ENCODE assay signal across 8 mouse cellular contexts in the genomic region with DNA sequence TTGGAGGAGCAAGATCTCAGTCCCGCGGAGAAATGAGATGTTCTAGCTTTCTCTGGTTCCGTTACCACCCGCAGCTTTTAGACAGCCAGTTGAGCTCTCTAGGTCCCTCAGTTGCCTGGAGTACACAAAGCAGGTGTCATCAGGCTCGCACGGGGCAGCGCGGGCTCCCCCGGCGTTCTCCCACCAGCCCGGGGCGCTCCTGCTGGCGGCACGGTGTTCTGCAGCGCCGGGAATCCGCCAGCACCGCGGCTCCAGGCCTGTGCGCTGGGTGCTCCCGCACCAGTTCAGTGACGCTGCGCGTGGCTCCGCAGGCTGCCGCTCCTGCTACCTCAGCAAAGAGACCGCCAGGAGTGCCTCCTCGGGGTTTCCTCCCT. TPM values are rescaled to one million over a fixed set of nuclear protein-coding genes. Genes with fewer than 3 reads are reported as not detected.
A peak's percentile ranks its signal among the peaks of the same experiment; 100 is the strongest.
DNase-seq lines count a peak whose midpoint lies in the region; ATAC-seq and TF ChIP-seq lines count a peak whose summit lies in the region.

Gene Lrrc7, minus strand, starts transcription at position 235 of the 374 bp plus-strand sequence.

- peak within 1 kb of the TSS; percentile 47 for H3K9ac ChIP-seq in kidney, embryonic 14.5 days (ENCODE audit: low read depth, low read length)
- peak within 1 kb of the TSS; percentile 92 for H3K9ac ChIP-seq in forebrain, postnatal 0 days
- H3K9ac ChIP-seq in liver, embryonic 15.5 days, result no peak within 1 kb of the TSS

- no peaks in the 10 kb centered on the region for H3K9me3 ChIP-seq in kidney, embryonic 14.5 days (ENCODE audit: control insufficient read depth, low read length)
- H3K9me3 ChIP-seq in forebrain, postnatal 0 days (ENCODE audit: low read length), result no peaks in the 10 kb centered on the region
- H3K9me3 ChIP-seq in liver, embryonic 15.5 days (replicated peaks), result no peaks in the 10 kb centered on the region

- H3K4me2 ChIP-seq in kidney, embryonic 14.5 days (replicated peaks; ENCODE audit: low read depth, low read length), result peak within 1 kb of the TSS; percentile 100
- peak within 1 kb of the TSS; percentile 56 for H3K4me2 ChIP-seq in forebrain, postnatal 0 days (ENCODE audit: low read depth)
- peak within 1 kb of the TSS; percentile 49 for H3K4me2 ChIP-seq in liver, embryonic 15.5 days

- H3K27ac ChIP-seq in kidney, embryonic 14.5 days (ENCODE audit: low read depth, low read length), result no peak within 1 kb of the TSS
- H3K27ac ChIP-seq in forebrain, postnatal 0 days (ENCODE audit: low read depth, low read length), result peak within 1 kb of the TSS; percentile 99
- no peak within 1 kb of the TSS for H3K27ac ChIP-seq in liver, embryonic 15.5 days (replicated peaks)

- WGBS in kidney, embryonic 14.5 days, result under 1% methylated on average over 28 of the region's 28 CpGs
- WGBS in forebrain, postnatal 0 days, result under 1% methylated on average over 28 of the region's 28 CpGs
- 1% methylated on average over 28 of the region's 28 CpGs for WGBS in liver, embryonic 15.5 days (ENCODE audit: insufficient replicate concordance)

- peaks cover 36% of the 10 kb centered on the region for H3K27me3 ChIP-seq in kidney, embryonic 14.5 days (ENCODE audit: control insufficient read depth, insufficient read depth, low read length)
- H3K27me3 ChIP-seq in forebrain, postnatal 0 days (ENCODE audit: insufficient read depth, low read length), result no peaks in the 10 kb centered on the region
- peaks cover 38% of the 10 kb centered on the region for H3K27me3 ChIP-seq in liver, embryonic 15.5 days

- no peak for DNase-seq in kidney, adult 18-20 months
- DNase-seq in brain, embryonic 18.5 days (ENCODE audit: low read depth, low spot score), result peak; percentile 56
- DNase-seq in forebrain, postnatal 0 days, result peak; percentile 92
- DNase-seq in kidney, postnatal 4 days, result peak; percentile 64 to 72
- peak; percentile 83 for DNase-seq in right cerebral cortex, postnatal 4 days
- DNase-seq in thymus, adult 18-20 months, result no peak

- peak; percentile 93 for ATAC-seq in kidney, embryonic 14.5 days (ENCODE audit: low FRiP score, low TSS enrichment)
- peak; percentile 90 for ATAC-seq in forebrain, postnatal 0 days
- no peak for ATAC-seq in liver, embryonic 15.5 days (ENCODE audit: insufficient read depth)

- H3K4me3 ChIP-seq in kidney, embryonic 14.5 days (ENCODE audit: low read length), result peak within 1 kb of the TSS; percentile 58
- H3K4me3 ChIP-seq in forebrain, postnatal 0 days (ENCODE audit: low read depth, low read length), result peak within 1 kb of the TSS; percentile 80
- peak within 1 kb of the TSS; percentile 20 for H3K4me3 ChIP-seq in liver, embryonic 15.5 days (replicated peaks)

- peak; percentile 82 for TF ChIP-seq CTCF in forebrain, postnatal 0 days (IDR thresholded peaks at IDR 0.05; ENCODE audit: low read depth)

- no peaks in the 10 kb centered on the region for H3K36me3 ChIP-seq in kidney, embryonic 14.5 days (ENCODE audit: control insufficient read depth, insufficient read depth, low read length)
- H3K36me3 ChIP-seq in forebrain, postnatal 0 days (ENCODE audit: insufficient read depth), result no peaks in the 10 kb centered on the region
- H3K36me3 ChIP-seq in liver, embryonic 15.5 days (replicated peaks), result no peaks in the 10 kb centered on the region

- H3K4me1 ChIP-seq in kidney, embryonic 14.5 days (ENCODE audit: control insufficient read depth, insufficient read depth, low read length), result peaks cover 16% of the 10 kb centered on the region
- peaks cover 12% of the 10 kb centered on the region; the same call in 1 of the 2 replicates for H3K4me1 ChIP-seq in forebrain, postnatal 0 days (ENCODE audit: insufficient read depth)
- H3K4me1 ChIP-seq in liver, embryonic 15.5 days (replicated peaks), result no peaks in the 10 kb centered on the region

RNA-seq across cellular contexts. Expression of gene Lrrc7, which starts in this region (rescaled TPM):
- 0.23 and 0.32 TPM in 2 replicates for polyA plus RNA-seq in kidney, embryonic 14.5 days (2014; fragmentation: Nextera tagmentation; extraction: Ambion mirVana)
- 40.1 and 43.5 TPM in 2 replicates for total RNA-seq in forebrain, postnatal 0 days (2014; rRNA removed)
- polyA plus RNA-seq in forebrain, postnatal 0 days (2015; fragmentation: Nextera tagmentation; extraction: Ambion mirVana), result 3.2 and 6.7 TPM in 2 replicates
- polyA plus RNA-seq in liver, embryonic 15.5 days (2015; fragmentation: Nextera tagmentation; extraction: Ambion mirVana), result 0.05 TPM in 1 of 2 replicates, not detected in the other

Comparison
In these comparisons a context has a peak if more than half of its experiments do, and no peak if none do; other contexts are left out.
1. DNase-seq: peak in brain, embryonic 18.5 days (single experiment), forebrain, postnatal 0 days (single experiment), kidney, postnatal 4 days (2 of 2) and right cerebral cortex, postnatal 4 days (single experiment); none in kidney, adult 18-20 months (single experiment) and thymus, adult 18-20 months (0 of 2).
2. Peak in ATAC-seq, H3K4me3 ChIP-seq, H3K9ac ChIP-seq and H3K4me2 ChIP-seq in kidney, embryonic 14.5 days; RNA of the gene not detected or under 1 TPM.
3. H3K4me2 ChIP-seq: peak in every context shown above with its lines; median percentile 100 in kidney, embryonic 14.5 days; 56 in forebrain, postnatal 0 days; 49 in liver, embryonic 15.5 days.
4. H3K4me3 ChIP-seq: peak in every context shown above with its lines; median percentile 80 in forebrain, postnatal 0 days; 58 in kidney, embryonic 14.5 days; 20 in liver, embryonic 15.5 days.